Mouse (Mus musculus): ENCODE data around the gene Gabarap. TPM values are rescaled to one million over a fixed set of nuclear protein-coding genes. Genes with fewer than 3 reads are reported as not detected.

Gabarap gene
- total RNA-seq, 1 experiment, result 70.6 TPM

GRCm38 (mm10) chr11:70000396-70000898, 9.5 kb downstream of the Gabarap start, which contains the start of gene Dvl2:
Gene Dvl2 (plus strand): TSS chr11:70000595.
- DNase-seq (ENCODE audit: low read depth, low spot score), result peak; percentile 96
- no peak for TF ChIP-seq MAFK (IDR thresholded peaks at IDR 0.05; ENCODE audit: insufficient read depth, low read depth, low read length)
- TF ChIP-seq HCFC1 (IDR thresholded peaks at IDR 0.05; ENCODE audit: borderline replicate concordance, insufficient read depth, low read length), result peak; percentile 62; the same call in 1 of the 2 replicates
- no peak for TF ChIP-seq ZC3H11A (IDR thresholded peaks at IDR 0.05; ENCODE audit: borderline replicate concordance, low read depth, low read length)
- no peak for TF ChIP-seq ZNF384 (IDR thresholded peaks at IDR 0.05; ENCODE audit: low read depth, low read length)
- Histone ChIP-seq H3K9me3 (ENCODE audit: control insufficient read depth, insufficient read depth, low read depth, low read length) (no peaks in the 10 kb centered on the region), H3K4me3 (ENCODE audit: insufficient read depth in 1 of 2, low read depth in 1 of 2, low read length in 2 of 2, poor library complexity in 1 of 2, severe bottlenecking in 1 of 2) (peak within 1 kb of the TSS; percentile 75 to 87), H3K36me3 (ENCODE audit: control insufficient read depth, insufficient read depth, low read length, poor library complexity, severe bottlenecking) (peaks cover 34% of the 10 kb centered on the region), H3K4me1 (ENCODE audit: control insufficient read depth in 2 of 2, insufficient read depth in 2 of 2, low read length in 2 of 2, poor library complexity in 1 of 2) (peaks cover 13 to 23% of the 10 kb centered on the region in 2 experiments), H3K9ac (ENCODE audit: insufficient read depth, low read depth, low read length, poor library complexity, severe bottlenecking) (peak within 1 kb of the TSS; percentile 88), H3K27ac (ENCODE audit: insufficient read depth, low read depth, low read length, poor library complexity, severe bottlenecking) (peak within 1 kb of the TSS; percentile 77)
- in situ Hi-C loops (cut with MboI; ENCODE audit: low sequenced_read_pairs in 2 of 2, unreplicated experiment in 2 of 2), result no loop called here

GRCm38 (mm10) chr11:70001159-70001558, 10.2 kb downstream of the Gabarap start:
- TF ChIP-seq MAFK (IDR thresholded peaks at IDR 0.05; ENCODE audit: insufficient read depth, low read depth, low read length) (no peak), ZNF384 (IDR thresholded peaks at IDR 0.05; ENCODE audit: low read depth, low read length) (no peak)
- in situ Hi-C loops (cut with MboI; ENCODE audit: low sequenced_read_pairs in 2 of 2, unreplicated experiment in 2 of 2), result no loop called here
- H3K4me1 ChIP-seq (ENCODE audit: control insufficient read depth in 2 of 2, insufficient read depth in 2 of 2, low read length in 2 of 2, poor library complexity in 1 of 2), result peaks cover 13 to 26% of the 10 kb centered on the region in 2 experiments
- no peaks in the 10 kb centered on the region for H3K9me3 ChIP-seq (ENCODE audit: control insufficient read depth, insufficient read depth, low read depth, low read length)
- H3K4me3 ChIP-seq (ENCODE audit: insufficient read depth in 1 of 2, low read depth in 1 of 2, low read length in 2 of 2, poor library complexity in 1 of 2, severe bottlenecking in 1 of 2), result peak overlapping the region; percentile 75 to 87
- peak overlapping the region; percentile 77; the same call in 1 of the 2 replicates for H3K27ac ChIP-seq (ENCODE audit: insufficient read depth, low read depth, low read length, poor library complexity, severe bottlenecking)
- H3K36me3 ChIP-seq (ENCODE audit: control insufficient read depth, insufficient read depth, low read length, poor library complexity, severe bottlenecking), result peaks cover 40% of the 10 kb centered on the region
- DNase-seq (ENCODE audit: low read depth, low spot score), result no peak
- H3K9ac ChIP-seq (ENCODE audit: insufficient read depth, low read depth, low read length, poor library complexity, severe bottlenecking), result peak overlapping the region; percentile 88

- H3K4me1 ChIP-seq (ENCODE audit: control insufficient read depth in 2 of 2, insufficient read depth in 2 of 2, low read length in 2 of 2, poor library complexity in 1 of 2), result peaks cover 13 to 26% of the 10 kb centered on the region in 2 experiments
- H3K4me3 ChIP-seq (ENCODE audit: insufficient read depth in 1 of 2, low read depth in 1 of 2, low read length in 2 of 2, poor library complexity in 1 of 2, severe bottlenecking in 1 of 2), result peak overlapping the region; percentile 75 to 87
- TF ChIP-seq MAFK (IDR thresholded peaks at IDR 0.05; ENCODE audit: insufficient read depth, low read depth, low read length) (no peak), HCFC1 (IDR thresholded peaks at IDR 0.05; ENCODE audit: borderline replicate concordance, insufficient read depth, low read length) (no peak), CHD2 (IDR thresholded peaks at IDR 0.05; ENCODE audit: low read depth, low read length) (no peak), ZC3H11A (IDR thresholded peaks at IDR 0.05; ENCODE audit: borderline replicate concordance, low read depth, low read length) (peak; percentile 38; the same call in 1 of the 2 replicates)
- no peak overlapping the region for H3K27ac ChIP-seq (ENCODE audit: insufficient read depth, low read depth, low read length, poor library complexity, severe bottlenecking)
- DNase-seq (ENCODE audit: low read depth, low spot score), result no peak
- no peak overlapping the region for H3K9ac ChIP-seq (ENCODE audit: insufficient read depth, low read depth, low read length, poor library complexity, severe bottlenecking)
- H3K36me3 ChIP-seq (ENCODE audit: control insufficient read depth, insufficient read depth, low read length, poor library complexity, severe bottlenecking), result peaks cover 46% of the 10 kb centered on the region
- in situ Hi-C loops (cut with MboI; ENCODE audit: low sequenced_read_pairs in 2 of 2, unreplicated experiment in 2 of 2), result no loop called here
- no peaks in the 10 kb centered on the region for H3K9me3 ChIP-seq (ENCODE audit: control insufficient read depth, insufficient read depth, low read depth, low read length)
Measured at GRCm38 (mm10) chr11:70001865-70002264, 10.9 kb downstream of the Gabarap start.

- no peak for TF ChIP-seq ZC3H11A (IDR thresholded peaks at IDR 0.05; ENCODE audit: borderline replicate concordance, low read depth, low read length)
- TF ChIP-seq MAFK (IDR thresholded peaks at IDR 0.05; ENCODE audit: insufficient read depth, low read depth, low read length), result no peak
- TF ChIP-seq HCFC1 (IDR thresholded peaks at IDR 0.05; ENCODE audit: borderline replicate concordance, insufficient read depth, low read length), result no peak
- TF ChIP-seq CHD2 (IDR thresholded peaks at IDR 0.05; ENCODE audit: low read depth, low read length), result no peak
- TF ChIP-seq ZNF384 (IDR thresholded peaks at IDR 0.05; ENCODE audit: low read depth, low read length), result no peak
- Histone ChIP-seq H3K4me1 (ENCODE audit: control insufficient read depth in 2 of 2, insufficient read depth in 2 of 2, low read length in 2 of 2, poor library complexity in 1 of 2) (peaks cover 12 to 28% of the 10 kb centered on the region in 2 experiments), H3K9me3 (ENCODE audit: control insufficient read depth, insufficient read depth, low read depth, low read length) (no peaks in the 10 kb centered on the region), H3K9ac (ENCODE audit: insufficient read depth, low read depth, low read length, poor library complexity, severe bottlenecking) (no peak overlapping the region), H3K27ac (ENCODE audit: insufficient read depth, low read depth, low read length, poor library complexity, severe bottlenecking) (no peak overlapping the region), H3K4me3 (ENCODE audit: insufficient read depth in 1 of 2, low read depth in 1 of 2, low read length in 2 of 2, poor library complexity in 1 of 2, severe bottlenecking in 1 of 2) (peak overlapping the region in 1 of 2 experiments; percentile 7; a peak in 1 of 4 replicates), H3K36me3 (ENCODE audit: control insufficient read depth, insufficient read depth, low read length, poor library complexity, severe bottlenecking) (peaks cover 52% of the 10 kb centered on the region)
- in situ Hi-C loops (cut with MboI; ENCODE audit: low sequenced_read_pairs in 2 of 2, unreplicated experiment in 2 of 2), result no loop called here
- DNase-seq (ENCODE audit: low read depth, low spot score), result no peak
Measured at GRCm38 (mm10) chr11:70002471-70002870, 11.5 kb downstream of the Gabarap start.

- H3K36me3 ChIP-seq (ENCODE audit: control insufficient read depth, insufficient read depth, low read length, poor library complexity, severe bottlenecking), result peaks cover 56% of the 10 kb centered on the region
Measured at GRCm38 (mm10) chr11:70005521-70005920, 14.6 kb downstream of the Gabarap start.

More at GRCm38 (mm10) chr11:70005521-70005920, 14.6 kb downstream of the Gabarap start:
- no peak overlapping the region for H3K27ac ChIP-seq (ENCODE audit: insufficient read depth, low read depth, low read length, poor library complexity, severe bottlenecking)
- DNase-seq (ENCODE audit: low read depth, low spot score), result no peak
- peaks cover 7 to 22% of the 10 kb centered on the region in 2 experiments for H3K4me1 ChIP-seq (ENCODE audit: control insufficient read depth in 2 of 2, insufficient read depth in 2 of 2, low read length in 2 of 2, poor library complexity in 1 of 2)
- TF ChIP-seq ZC3H11A (IDR thresholded peaks at IDR 0.05; ENCODE audit: borderline replicate concordance, low read depth, low read length), result no peak
- TF ChIP-seq ZNF384 (IDR thresholded peaks at IDR 0.05; ENCODE audit: low read depth, low read length), result no peak
- no peak for TF ChIP-seq HCFC1 (IDR thresholded peaks at IDR 0.05; ENCODE audit: borderline replicate concordance, insufficient read depth, low read length)
- no peak for TF ChIP-seq MAFK (IDR thresholded peaks at IDR 0.05; ENCODE audit: insufficient read depth, low read depth, low read length)
- no peak for TF ChIP-seq CHD2 (IDR thresholded peaks at IDR 0.05; ENCODE audit: low read depth, low read length)
- in situ Hi-C loops (cut with MboI; ENCODE audit: low sequenced_read_pairs in 2 of 2, unreplicated experiment in 2 of 2), result no loop called here
- no peak overlapping the region for H3K4me3 ChIP-seq (ENCODE audit: insufficient read depth in 1 of 2, low read depth in 1 of 2, low read length in 2 of 2, poor library complexity in 1 of 2, severe bottlenecking in 1 of 2)
- no peaks in the 10 kb centered on the region for H3K9me3 ChIP-seq (ENCODE audit: control insufficient read depth, insufficient read depth, low read depth, low read length)
- H3K9ac ChIP-seq (ENCODE audit: insufficient read depth, low read depth, low read length, poor library complexity, severe bottlenecking), result no peak overlapping the region
